Mouse (Mus musculus): ENCODE measurements at regions not wholly inside any gene's neighbourhood (a gene's known extent, or its start where the extent isn't known, plus 50 kb on each side); places are given as distances from the start of the nearest gene placed in this dataset.
A peak's percentile ranks its signal among the peaks of the same experiment; 100 is the strongest.

- H3K36me3 ChIP-seq = no peaks in the 10 kb centered on the region
- no peaks in the 10 kb centered on the region for H3K9me3 ChIP-seq (replicated peaks)
- no peaks in the 10 kb centered on the region for H3K27me3 ChIP-seq
- no peak overlapping the region for H3K9ac ChIP-seq
- H3K4me2 ChIP-seq = no peak overlapping the region
- H3K4me3 ChIP-seq (replicated peaks) = no peak overlapping the region
- WGBS = 82% methylated on average over 2 of the region's 2 CpGs
- no peak for ATAC-seq (replicated peaks; ENCODE audit: low FRiP score)
- no peaks in the 10 kb centered on the region for H3K4me1 ChIP-seq
- H3K27ac ChIP-seq = no peak overlapping the region
Observed at GRCm38 (mm10) chr7:129066891-129067290, 189.9 kb upstream of the Plpp4 start.

DNA sequence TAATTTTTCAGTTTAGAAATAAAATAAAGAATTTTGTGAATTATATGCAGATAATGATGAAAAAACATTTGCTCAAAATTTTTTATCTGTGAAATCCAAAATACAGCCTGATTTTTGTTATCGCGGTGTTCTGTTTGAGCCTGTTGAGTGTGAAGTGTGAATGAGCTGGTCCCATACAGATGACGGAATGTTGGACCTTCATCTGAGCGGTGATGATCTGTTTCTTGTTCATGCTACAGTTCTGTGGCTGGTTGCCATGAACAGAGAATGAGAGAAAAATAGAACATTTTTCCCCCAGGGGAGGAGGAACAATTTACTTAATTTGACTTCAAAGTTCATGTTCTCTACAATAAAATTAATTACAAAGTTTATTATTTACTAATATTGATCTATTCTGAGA is 188.7 kb upstream of the Plpp4 start:
- whole genome bisulfite sequencing = 95% methylated on average over 4 of the region's 4 CpGs
- no peak overlapping the region for H3K9ac ChIP-seq

GRCm38 (mm10) chr7:129079786-129080185 is 177.0 kb upstream of the Plpp4 start:
- no peak overlapping the region for H3K27ac ChIP-seq
- no peak for ATAC-seq (replicated peaks; ENCODE audit: low FRiP score)
- H3K4me1 ChIP-seq = no peaks in the 10 kb centered on the region

More for the DNA sequence above, 188.7 kb upstream of the Plpp4 start:
- Histone ChIP-seq H3K4me2 (no peak overlapping the region), H3K36me3 (no peaks in the 10 kb centered on the region), H3K4me3 (replicated peaks) (no peak overlapping the region), H3K27ac (no peak overlapping the region), H3K4me1 (no peaks in the 10 kb centered on the region), H3K27me3 (no peaks in the 10 kb centered on the region), H3K9me3 (replicated peaks) (no peaks in the 10 kb centered on the region)
- ATAC-seq (replicated peaks; ENCODE audit: low FRiP score) = no peak

GRCm38 (mm10) chr7:129091441-129091840 is 165.4 kb upstream of the Plpp4 start:
- no peaks in the 10 kb centered on the region for H3K9me3 ChIP-seq (replicated peaks)
- H3K4me2 ChIP-seq = no peak overlapping the region
- no peak overlapping the region for H3K9ac ChIP-seq
- no peak overlapping the region for H3K27ac ChIP-seq
- no peaks in the 10 kb centered on the region for H3K36me3 ChIP-seq
- H3K27me3 ChIP-seq = no peaks in the 10 kb centered on the region
- no peaks in the 10 kb centered on the region for H3K4me1 ChIP-seq
- 53% methylated on average over 4 of the region's 4 CpGs for WGBS
- no peak overlapping the region for H3K4me3 ChIP-seq (replicated peaks)
- no peak for ATAC-seq (replicated peaks; ENCODE audit: low FRiP score)

More at GRCm38 (mm10) chr7:129079786-129080185, 177.0 kb upstream of the Plpp4 start:
- H3K4me2 ChIP-seq = no peak overlapping the region
- no peak overlapping the region for H3K4me3 ChIP-seq (replicated peaks)
- no peak overlapping the region for H3K9ac ChIP-seq
- WGBS = 87% methylated on average over 6 of the region's 6 CpGs
- H3K9me3 ChIP-seq (replicated peaks) = no peaks in the 10 kb centered on the region
- no peaks in the 10 kb centered on the region for H3K36me3 ChIP-seq
- H3K27me3 ChIP-seq = no peaks in the 10 kb centered on the region

GRCm38 (mm10) chr7:129096374-129097069 is 160.3 kb upstream of the Plpp4 start:
- no peak for ATAC-seq (replicated peaks; ENCODE audit: low FRiP score)

GRCm38 (mm10) chr7:129102437-129102836 is 154.4 kb upstream of the Plpp4 start:
- Histone ChIP-seq H3K27ac (no peak overlapping the region), H3K27me3 (no peaks in the 10 kb centered on the region), H3K4me1 (no peaks in the 10 kb centered on the region), H3K4me2 (no peak overlapping the region), H3K4me3 (replicated peaks) (no peak overlapping the region), H3K9me3 (replicated peaks) (no peaks in the 10 kb centered on the region), H3K9ac (no peak overlapping the region), H3K36me3 (no peaks in the 10 kb centered on the region)
- 47% methylated on average over 4 of the region's 4 CpGs for WGBS
- ATAC-seq (replicated peaks; ENCODE audit: low FRiP score) = no peak

More at GRCm38 (mm10) chr7:129096374-129097069, 160.3 kb upstream of the Plpp4 start:
- 51% methylated on average over 3 of the region's 3 CpGs for WGBS
- Histone ChIP-seq H3K36me3 (no peaks in the 10 kb centered on the region), H3K27me3 (no peaks in the 10 kb centered on the region), H3K4me3 (replicated peaks) (no peak overlapping the region), H3K27ac (no peak overlapping the region), H3K4me2 (no peak overlapping the region), H3K9ac (no peak overlapping the region), H3K9me3 (replicated peaks) (no peaks in the 10 kb centered on the region), H3K4me1 (no peaks in the 10 kb centered on the region)

GRCm38 (mm10) chr7:129134176-129134575 is 122.7 kb upstream of the Plpp4 start:
- Histone ChIP-seq H3K4me3 (replicated peaks) (no peak overlapping the region), H3K27me3 (no peaks in the 10 kb centered on the region), H3K9me3 (replicated peaks) (no peaks in the 10 kb centered on the region), H3K9ac (no peak overlapping the region), H3K36me3 (no peaks in the 10 kb centered on the region), H3K4me2 (no peak overlapping the region), H3K27ac (no peak overlapping the region), H3K4me1 (no peaks in the 10 kb centered on the region)
- no peak for ATAC-seq (replicated peaks; ENCODE audit: low FRiP score)

DNA sequence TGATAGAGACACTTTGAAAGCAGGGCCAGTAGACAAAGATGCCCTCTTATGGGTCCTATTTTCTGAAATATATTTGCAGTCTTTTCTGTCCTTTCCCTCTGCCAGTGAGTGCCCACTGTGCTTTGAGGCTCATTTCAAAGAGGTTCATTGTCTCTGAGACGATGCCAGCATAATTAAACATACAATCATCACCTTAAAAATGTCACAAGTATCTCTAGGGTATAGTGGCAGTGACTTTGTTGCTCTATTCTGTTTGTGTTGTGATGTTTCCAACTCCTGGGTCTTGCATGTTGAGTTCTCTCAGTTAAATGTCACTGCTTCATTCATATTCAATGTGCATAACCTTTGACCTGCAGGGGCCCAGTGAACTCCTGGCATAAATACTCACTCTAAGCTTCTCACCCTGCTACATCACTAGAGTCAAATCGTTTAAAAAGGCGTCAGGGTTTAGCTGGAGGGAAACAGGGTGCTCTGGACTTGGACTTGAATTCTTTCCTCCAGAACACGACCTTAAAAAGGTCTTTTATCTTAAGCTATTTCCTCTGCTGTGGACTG is 122.1 kb upstream of the Plpp4 start:
- no peak overlapping the region for H3K4me2 ChIP-seq
- no peak overlapping the region for H3K9ac ChIP-seq
- H3K4me1 ChIP-seq = no peaks in the 10 kb centered on the region
- no peaks in the 10 kb centered on the region for H3K27me3 ChIP-seq
- no peak overlapping the region for H3K4me3 ChIP-seq (replicated peaks)
- H3K36me3 ChIP-seq = no peaks in the 10 kb centered on the region
- no peaks in the 10 kb centered on the region for H3K9me3 ChIP-seq (replicated peaks)
- ATAC-seq (replicated peaks; ENCODE audit: low FRiP score) = no peak
- H3K27ac ChIP-seq = no peak overlapping the region
- 35% methylated on average over 4 of the region's 4 CpGs for WGBS

- H3K27ac ChIP-seq = no peak overlapping the region
- H3K4me2 ChIP-seq = no peak overlapping the region
- no peaks in the 10 kb centered on the region for H3K36me3 ChIP-seq
- no peak overlapping the region for H3K4me3 ChIP-seq (replicated peaks)
- H3K27me3 ChIP-seq = no peaks in the 10 kb centered on the region
- ATAC-seq (replicated peaks; ENCODE audit: low FRiP score) = no peak
- H3K4me1 ChIP-seq = 0 out of 2 replicates have a peak, but pooled peaks cover 3% of the 10 kb centered on the region
- H3K9me3 ChIP-seq (replicated peaks) = no peaks in the 10 kb centered on the region
- no peak overlapping the region for H3K9ac ChIP-seq
- WGBS = 79% methylated on average over 11 of the region's 11 CpGs
Observed at GRCm38 (mm10) chr7:129137303-129137990, 119.4 kb upstream of the Plpp4 start.

- 16% methylated on average over 6 of the region's 6 CpGs for WGBS
Observed at GRCm38 (mm10) chr7:129141942-129142598, 114.8 kb upstream of the Plpp4 start.

GRCm38 (mm10) chr7:129142599-129142949 is 114.3 kb upstream of the Plpp4 start:
- no peak overlapping the region for H3K4me3 ChIP-seq (replicated peaks)
- no peak overlapping the region for H3K27ac ChIP-seq
- ATAC-seq (replicated peaks; ENCODE audit: low FRiP score) = peak; percentile 52
- no peaks in the 10 kb centered on the region for H3K9me3 ChIP-seq (replicated peaks)
- H3K27me3 ChIP-seq = no peaks in the 10 kb centered on the region
- H3K4me2 ChIP-seq = no peak overlapping the region
- H3K36me3 ChIP-seq = no peaks in the 10 kb centered on the region
- H3K4me1 ChIP-seq = 0 out of 2 replicates have a peak, but pooled peaks cover 8% of the 10 kb centered on the region
- H3K9ac ChIP-seq = no peak overlapping the region
- WGBS = 44% methylated on average over 5 of the region's 5 CpGs

More at GRCm38 (mm10) chr7:129141942-129142598, 114.8 kb upstream of the Plpp4 start:
- no peaks in the 10 kb centered on the region for H3K36me3 ChIP-seq
- no peak overlapping the region for H3K27ac ChIP-seq
- H3K4me3 ChIP-seq (replicated peaks) = no peak overlapping the region
- H3K27me3 ChIP-seq = no peaks in the 10 kb centered on the region
- H3K9ac ChIP-seq = no peak overlapping the region
- 0 out of 2 replicates have a peak, but pooled peaks cover 8% of the 10 kb centered on the region for H3K4me1 ChIP-seq
- peak; percentile 80 for ATAC-seq (replicated peaks; ENCODE audit: low FRiP score)
- no peak overlapping the region for H3K4me2 ChIP-seq
- H3K9me3 ChIP-seq (replicated peaks) = no peaks in the 10 kb centered on the region

DNA sequence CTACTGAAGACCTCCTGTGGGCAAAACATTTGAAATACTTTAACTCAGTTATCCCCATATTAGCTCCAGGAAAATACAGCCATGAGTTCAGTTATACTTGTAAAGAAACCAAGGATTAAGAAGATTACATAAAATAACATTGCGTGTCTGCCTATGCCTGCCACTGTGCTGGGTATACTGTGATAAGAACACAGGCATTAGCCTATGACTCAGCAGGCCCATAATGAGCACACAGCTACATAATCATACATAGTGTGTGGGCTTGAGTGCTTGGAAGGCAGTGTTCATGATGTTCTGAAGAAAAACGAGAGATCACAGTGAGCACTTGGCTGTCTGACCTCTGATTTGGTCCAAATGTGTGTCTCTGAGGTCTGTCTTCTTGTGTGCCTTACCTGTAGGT is 101.3 kb upstream of the Plpp4 start:
- Histone ChIP-seq H3K4me1 (no peaks in the 10 kb centered on the region), H3K4me3 (replicated peaks) (no peak overlapping the region), H3K27ac (no peak overlapping the region), H3K9ac (no peak overlapping the region), H3K36me3 (no peaks in the 10 kb centered on the region), H3K27me3 (no peaks in the 10 kb centered on the region), H3K4me2 (no peak overlapping the region), H3K9me3 (replicated peaks) (no peaks in the 10 kb centered on the region)
- no peak for ATAC-seq (replicated peaks; ENCODE audit: low FRiP score)
- WGBS = 81% methylated on average over 2 of the region's 2 CpGs

Data from kidney, embryonic 15.5 days (tissue).